Mouse (Mus musculus): ENCODE data around the gene Eml5. TPM values are rescaled to one million over a fixed set of nuclear protein-coding genes. Genes with fewer than 3 reads are reported as not detected.

The Eml5 gene
- polyA plus RNA-seq, 1 experiment from 2014 or later: 19.4 TPM

DNA sequence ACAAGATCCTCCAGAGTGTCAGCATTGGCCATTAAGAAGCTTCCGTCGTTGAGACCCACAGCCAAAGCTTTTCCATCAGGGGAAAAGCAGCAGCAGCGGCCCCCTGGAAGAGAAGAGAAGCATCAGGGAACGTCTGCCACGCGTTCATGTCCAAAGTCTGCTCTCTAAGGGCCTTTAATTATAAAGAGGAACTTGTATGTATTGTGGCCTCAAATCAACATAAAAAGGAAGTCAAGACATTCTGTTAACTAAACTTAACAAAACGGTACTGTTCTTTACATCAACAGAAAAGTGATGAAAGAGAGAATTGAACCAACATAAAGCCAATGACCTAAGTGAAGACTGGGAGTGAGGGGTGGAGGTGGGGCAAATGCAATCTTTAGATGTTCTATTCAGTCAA lies 70.2 kb downstream of the Eml5 start:
- peaks cover 83% of the 10 kb centered on the region for H3K36me3 ChIP-seq
- DNase-seq (ENCODE audit: low spot score): no peak

DNA sequence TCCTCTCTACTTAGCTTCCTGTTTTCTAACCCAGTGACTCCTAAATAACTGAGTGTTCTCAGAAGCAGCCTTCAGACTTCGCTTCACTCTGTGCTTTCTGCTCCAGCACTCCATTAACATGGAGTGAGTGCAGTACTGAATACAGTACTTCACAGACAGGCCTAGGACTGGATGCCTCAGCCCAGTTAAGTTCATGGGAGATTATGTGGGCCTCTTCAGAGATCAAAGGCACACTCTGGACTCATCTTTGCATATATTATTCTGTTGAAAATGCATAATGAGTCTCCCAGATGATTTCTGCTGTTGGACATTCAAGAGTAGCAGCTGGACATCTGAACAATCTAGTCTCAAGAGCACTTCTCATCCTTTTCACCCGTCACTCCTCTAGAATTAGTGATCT lies 80.5 kb downstream of the Eml5 start:
- peaks cover 5% of the 10 kb centered on the region; the same call in 1 of the 2 replicates for H3K4me1 ChIP-seq
- peak overlapping the region; percentile 46; the same call in 1 of the 2 replicates for H3K27ac ChIP-seq (replicated peaks)
- no peaks in the 10 kb centered on the region for H3K9me3 ChIP-seq (replicated peaks)
- H3K36me3 ChIP-seq: peaks cover 64% of the 10 kb centered on the region
- no peaks in the 10 kb centered on the region for H3K27me3 ChIP-seq (ENCODE audit: low read depth, poor library complexity, severe bottlenecking)
- WGBS: 71% methylated on average over 2 of the region's 2 CpGs
- no peak overlapping the region for H3K4me3 ChIP-seq
- no peak for DNase-seq (ENCODE audit: low spot score)

More for the DNA sequence above, 70.2 kb downstream of the Eml5 start:
- 93% methylated on average over 7 of the region's 7 CpGs for WGBS
- no peak overlapping the region for H3K27ac ChIP-seq (replicated peaks)
- H3K9me3 ChIP-seq (replicated peaks): no peaks in the 10 kb centered on the region
- H3K4me1 ChIP-seq: no peaks in the 10 kb centered on the region
- no peaks in the 10 kb centered on the region for H3K27me3 ChIP-seq (ENCODE audit: low read depth, poor library complexity, severe bottlenecking)
- no peak overlapping the region for H3K4me3 ChIP-seq

DNA sequence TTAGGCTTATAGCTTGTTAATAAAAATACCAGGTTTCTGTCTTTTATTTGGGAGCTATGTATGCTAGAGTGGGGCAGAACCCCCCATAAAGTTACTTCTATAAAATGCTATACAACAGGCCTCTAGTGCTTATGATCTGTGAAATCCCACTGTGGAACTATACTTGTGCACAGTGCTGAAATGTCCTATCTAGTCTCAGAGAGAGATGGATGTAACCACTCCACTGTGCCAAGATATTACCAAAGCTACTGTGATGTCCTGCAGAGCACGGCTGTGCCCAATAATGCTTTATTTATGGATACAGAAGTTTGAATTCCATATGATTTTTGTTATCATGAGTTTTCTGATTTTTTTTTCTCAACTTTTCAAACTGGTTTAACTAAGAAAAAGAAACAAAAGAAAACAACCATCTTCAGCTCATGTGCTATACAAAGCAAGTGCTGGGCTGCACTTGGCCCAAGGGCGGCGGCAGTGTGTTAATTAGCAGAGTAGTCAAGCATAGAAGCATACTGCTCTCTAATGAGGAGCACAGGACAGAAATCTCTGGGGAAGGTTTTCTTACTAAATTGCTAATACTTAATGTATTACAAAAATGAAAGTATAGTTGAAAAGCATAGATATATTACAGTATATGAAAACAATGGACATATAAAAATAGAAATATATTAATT lies 97.1 kb downstream of the Eml5 start:
- WGBS: 91% methylated on average over 3 of the region's 3 CpGs
- no peak overlapping the region for H3K4me3 ChIP-seq
- H3K36me3 ChIP-seq: peaks cover 75% of the 10 kb centered on the region
- H3K9me3 ChIP-seq (replicated peaks): no peaks in the 10 kb centered on the region
- no peaks in the 10 kb centered on the region for H3K27me3 ChIP-seq (ENCODE audit: low read depth, poor library complexity, severe bottlenecking)
- no peaks in the 10 kb centered on the region for H3K4me1 ChIP-seq
- no peak overlapping the region for H3K27ac ChIP-seq (replicated peaks)
- DNase-seq (ENCODE audit: low spot score): no peak

DNA sequence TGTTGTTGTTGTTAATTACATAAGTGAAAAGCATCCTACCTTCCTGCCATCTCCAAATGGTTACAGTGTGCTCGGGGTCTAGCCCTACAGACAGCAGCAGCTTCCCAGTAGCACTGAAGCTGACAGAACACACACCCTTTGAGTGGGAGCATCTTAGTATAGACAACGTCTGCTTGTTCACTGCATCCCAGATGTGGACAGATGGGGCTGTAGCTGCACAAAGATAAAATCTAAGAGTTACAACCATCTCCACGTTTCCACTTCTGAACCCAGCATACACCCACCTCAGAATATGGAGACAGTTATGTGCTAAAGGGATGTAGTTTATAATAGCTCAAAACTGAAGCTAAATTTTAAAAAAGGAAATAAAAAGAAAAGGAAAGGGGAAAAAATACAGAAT lies 99.0 kb downstream of the Eml5 start:
- H3K36me3 ChIP-seq: peaks cover 79% of the 10 kb centered on the region
- H3K27ac ChIP-seq (replicated peaks): no peak overlapping the region
- no peak for DNase-seq (ENCODE audit: low spot score)
- WGBS: 87% methylated on average over 3 of the region's 3 CpGs
- H3K9me3 ChIP-seq (replicated peaks): no peaks in the 10 kb centered on the region
- no peaks in the 10 kb centered on the region for H3K4me1 ChIP-seq
- no peaks in the 10 kb centered on the region for H3K27me3 ChIP-seq (ENCODE audit: low read depth, poor library complexity, severe bottlenecking)
- H3K4me3 ChIP-seq: no peak overlapping the region

DNA sequence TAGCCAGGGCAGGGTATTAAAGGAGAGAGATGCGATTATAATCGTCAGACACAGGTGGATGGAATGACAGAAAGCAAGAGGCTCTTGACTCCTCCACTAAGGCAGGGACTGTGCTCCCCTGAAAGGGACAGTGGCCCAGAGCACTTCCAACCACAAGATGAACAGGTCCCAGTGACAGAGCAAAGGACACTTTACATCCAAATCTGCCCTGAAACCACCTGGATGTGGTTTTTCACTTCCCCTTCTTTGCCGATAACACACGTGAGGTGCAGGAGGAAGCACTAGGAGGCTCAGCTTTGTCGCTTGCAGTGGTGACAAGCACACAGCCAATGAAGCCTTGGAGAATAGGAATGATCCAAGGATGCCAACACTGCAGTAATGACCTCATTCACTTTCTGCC lies 101.0 kb downstream of the Eml5 start:
- Histone ChIP-seq H3K9me3 (replicated peaks) (no peaks in the 10 kb centered on the region), H3K27ac (replicated peaks) (no peak overlapping the region), H3K27me3 (ENCODE audit: low read depth, poor library complexity, severe bottlenecking) (no peaks in the 10 kb centered on the region), H3K4me3 (no peak overlapping the region), H3K4me1 (no peaks in the 10 kb centered on the region), H3K36me3 (peaks cover 86% of the 10 kb centered on the region)
- WGBS: 87% methylated on average over 5 of the region's 5 CpGs
- DNase-seq (ENCODE audit: low spot score): no peak

DNA sequence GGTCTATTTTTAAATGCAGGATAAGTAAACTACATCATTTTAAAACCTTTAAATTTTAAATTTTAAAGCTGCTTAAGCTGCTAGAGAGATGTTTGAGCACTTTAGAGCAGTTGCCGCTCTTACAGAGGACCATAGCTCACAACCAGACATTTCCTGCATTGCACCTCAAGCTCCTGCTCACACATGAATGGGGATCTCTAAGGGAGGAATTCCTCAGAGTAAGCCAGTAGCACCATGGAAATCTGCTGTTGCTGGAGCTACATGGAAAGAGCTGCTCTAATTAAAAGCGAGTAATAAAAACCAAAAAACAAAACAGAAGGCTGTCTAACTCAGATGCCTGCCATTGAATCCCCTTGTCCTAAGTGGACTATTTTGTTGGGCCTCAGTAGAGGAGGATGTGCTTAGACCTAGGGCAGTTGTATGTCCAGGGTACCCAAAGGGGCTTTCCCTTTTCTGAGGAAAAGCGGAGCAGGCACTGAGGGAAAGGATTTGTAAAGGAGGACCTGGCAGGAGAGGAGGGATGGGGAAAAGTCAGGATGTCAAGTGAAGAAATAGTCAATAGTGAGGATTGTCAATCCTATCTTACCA lies 105.5 kb downstream of the Eml5 start:
- no peaks in the 10 kb centered on the region for H3K9me3 ChIP-seq (replicated peaks)
- H3K4me1 ChIP-seq: no peaks in the 10 kb centered on the region
- no peak overlapping the region for H3K4me3 ChIP-seq
- 93% methylated on average over 3 of the region's 3 CpGs for whole genome bisulfite sequencing
- H3K27ac ChIP-seq (replicated peaks): no peak overlapping the region
- no peaks in the 10 kb centered on the region for H3K27me3 ChIP-seq (ENCODE audit: low read depth, poor library complexity, severe bottlenecking)
- H3K36me3 ChIP-seq: peaks cover 98% of the 10 kb centered on the region
- DNase-seq (ENCODE audit: low spot score): no peak

DNA sequence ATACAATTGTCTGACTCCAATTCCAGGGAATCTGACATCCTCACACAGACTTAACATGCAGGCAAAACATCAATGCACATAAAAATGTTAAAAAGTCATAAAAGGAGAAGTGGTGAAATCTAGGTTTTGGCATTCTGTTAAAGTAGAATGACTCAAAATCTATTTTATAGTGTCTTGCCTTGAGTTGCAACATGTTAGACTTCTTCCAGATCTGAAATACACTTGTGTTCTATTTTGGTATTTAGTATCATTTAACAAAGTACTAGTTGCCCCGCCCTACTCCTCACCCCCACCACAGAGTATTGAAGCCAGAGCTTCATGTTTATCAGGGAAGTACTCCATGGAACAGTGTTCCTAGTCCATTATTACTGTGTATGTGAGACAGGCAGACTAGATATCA lies 117.0 kb downstream of the Eml5 start:
- Histone ChIP-seq H3K4me1 (no peaks in the 10 kb centered on the region), H3K9me3 (replicated peaks) (no peaks in the 10 kb centered on the region), H3K4me3 (no peak overlapping the region), H3K27me3 (ENCODE audit: low read depth, poor library complexity, severe bottlenecking) (no peaks in the 10 kb centered on the region), H3K27ac (replicated peaks) (no peak overlapping the region), H3K36me3 (peaks cover 98% of the 10 kb centered on the region)
- no peak for DNase-seq (ENCODE audit: low spot score)
- WGBS: 89% methylated on average over 1 of the region's 1 CpGs

DNA sequence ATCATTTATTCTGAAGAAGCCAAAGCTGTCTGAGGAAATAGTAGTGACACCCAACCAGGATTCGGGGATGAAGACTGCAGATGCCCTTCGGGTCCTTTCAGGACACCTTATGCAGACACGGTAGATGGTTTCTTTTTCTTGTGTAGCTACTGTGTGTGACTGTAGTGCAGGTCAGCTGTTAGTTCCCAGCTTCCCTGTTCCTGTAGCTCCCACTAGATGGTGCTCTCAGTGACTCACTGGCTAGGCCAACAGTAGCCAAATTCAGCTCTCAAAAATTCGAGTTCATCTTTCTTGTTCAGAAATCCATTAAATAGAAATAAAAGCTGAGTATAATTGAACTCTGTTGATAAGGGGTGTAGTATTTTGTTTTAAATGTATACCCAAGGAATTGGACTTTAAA lies 122.1 kb downstream of the Eml5 start:
- no peak overlapping the region for H3K4me3 ChIP-seq
- H3K27ac ChIP-seq (replicated peaks): no peak overlapping the region
- no peaks in the 10 kb centered on the region for H3K27me3 ChIP-seq (ENCODE audit: low read depth, poor library complexity, severe bottlenecking)
- no peaks in the 10 kb centered on the region for H3K4me1 ChIP-seq
- H3K36me3 ChIP-seq: peaks cover 99% of the 10 kb centered on the region
- no peaks in the 10 kb centered on the region for H3K9me3 ChIP-seq (replicated peaks)
- WGBS: 84% methylated on average over 4 of the region's 4 CpGs
- DNase-seq (ENCODE audit: low spot score): no peak

DNA sequence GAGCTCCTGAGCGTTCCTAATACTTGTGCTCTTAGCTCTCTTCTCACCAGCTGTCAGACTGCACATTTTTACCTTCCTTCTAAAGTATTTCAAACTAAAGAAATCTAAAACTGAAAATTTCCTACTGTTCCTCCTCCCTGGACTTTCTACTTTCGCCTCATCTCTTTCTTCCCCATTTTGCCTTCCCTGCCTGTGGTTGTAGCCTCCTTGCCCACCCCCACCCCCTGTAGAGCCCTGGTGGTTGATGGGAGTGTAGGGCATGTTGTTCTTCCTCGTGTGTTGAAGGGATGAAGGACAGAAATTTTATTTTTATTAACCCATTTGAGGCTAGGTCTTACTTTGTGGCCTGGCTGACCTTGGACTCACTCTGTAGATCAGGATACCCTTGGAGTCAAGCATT lies 123.8 kb downstream of the Eml5 start:
- no peak for DNase-seq (ENCODE audit: low spot score)
- no peaks in the 10 kb centered on the region for H3K4me1 ChIP-seq
- H3K36me3 ChIP-seq: peaks cover 99% of the 10 kb centered on the region
- no peaks in the 10 kb centered on the region for H3K27me3 ChIP-seq (ENCODE audit: low read depth, poor library complexity, severe bottlenecking)
- no peak overlapping the region for H3K27ac ChIP-seq (replicated peaks)
- H3K9me3 ChIP-seq (replicated peaks): no peaks in the 10 kb centered on the region
- WGBS: 90% methylated on average over 3 of the region's 3 CpGs
- no peak overlapping the region for H3K4me3 ChIP-seq

DNA sequence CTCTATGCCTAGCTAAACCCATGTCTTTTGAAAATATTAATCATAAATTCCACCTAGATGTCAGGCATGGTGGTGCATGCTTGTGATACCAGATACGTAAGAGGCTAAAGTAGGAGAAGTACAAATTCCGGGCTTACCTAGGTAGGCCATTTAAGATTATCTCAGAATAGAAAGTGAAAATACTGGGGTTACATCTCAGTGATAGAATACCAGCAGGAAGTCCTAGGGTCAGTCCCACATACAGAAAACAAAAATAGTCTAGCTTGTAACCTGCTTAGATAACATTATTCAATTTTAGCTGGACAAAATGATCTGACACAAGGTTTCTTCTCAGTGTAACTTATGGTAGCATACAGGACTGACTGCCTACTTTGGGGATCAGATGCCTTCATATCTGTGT lies 135.0 kb downstream of the Eml5 start:
- Histone ChIP-seq H3K36me3 (peaks cover 98% of the 10 kb centered on the region), H3K9me3 (replicated peaks) (no peaks in the 10 kb centered on the region)
- whole genome bisulfite sequencing: 94% methylated on average over 2 of the region's 2 CpGs

DNA sequence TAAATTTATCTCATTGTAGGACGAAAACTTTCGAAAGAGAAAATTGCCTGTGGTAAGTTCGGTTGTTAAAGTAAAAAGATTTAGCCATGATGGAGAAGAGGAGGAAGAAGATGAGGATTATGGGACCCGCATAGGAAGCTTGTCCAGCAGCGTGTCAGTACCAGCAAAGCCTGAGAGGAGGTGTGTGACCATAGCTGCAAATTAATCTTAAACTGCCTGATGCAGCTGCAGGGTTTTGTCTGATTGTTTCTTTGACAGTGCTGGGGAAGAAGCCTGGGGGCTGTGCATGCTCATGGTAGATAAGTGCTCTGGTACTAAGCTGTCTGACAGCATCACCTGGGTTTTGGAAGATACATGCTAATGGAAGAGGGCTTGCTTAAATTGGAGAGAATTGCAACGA lies 141.6 kb downstream of the Eml5 start:
- no peaks in the 10 kb centered on the region for H3K9me3 ChIP-seq (replicated peaks)
- DNase-seq (ENCODE audit: low spot score): no peak
- no peak overlapping the region for H3K27ac ChIP-seq (replicated peaks)
- no peaks in the 10 kb centered on the region for H3K4me1 ChIP-seq
- WGBS: 93% methylated on average over 6 of the region's 6 CpGs
- H3K27me3 ChIP-seq (ENCODE audit: low read depth, poor library complexity, severe bottlenecking): no peaks in the 10 kb centered on the region
- H3K4me3 ChIP-seq: no peak overlapping the region
- H3K36me3 ChIP-seq: peaks cover 96% of the 10 kb centered on the region

More for the DNA sequence above, 135.0 kb downstream of the Eml5 start:
- Histone ChIP-seq H3K4me1 (no peaks in the 10 kb centered on the region), H3K27ac (replicated peaks) (no peak overlapping the region), H3K4me3 (no peak overlapping the region), H3K27me3 (ENCODE audit: low read depth, poor library complexity, severe bottlenecking) (no peaks in the 10 kb centered on the region)
- DNase-seq (ENCODE audit: low spot score): no peak

DNA sequence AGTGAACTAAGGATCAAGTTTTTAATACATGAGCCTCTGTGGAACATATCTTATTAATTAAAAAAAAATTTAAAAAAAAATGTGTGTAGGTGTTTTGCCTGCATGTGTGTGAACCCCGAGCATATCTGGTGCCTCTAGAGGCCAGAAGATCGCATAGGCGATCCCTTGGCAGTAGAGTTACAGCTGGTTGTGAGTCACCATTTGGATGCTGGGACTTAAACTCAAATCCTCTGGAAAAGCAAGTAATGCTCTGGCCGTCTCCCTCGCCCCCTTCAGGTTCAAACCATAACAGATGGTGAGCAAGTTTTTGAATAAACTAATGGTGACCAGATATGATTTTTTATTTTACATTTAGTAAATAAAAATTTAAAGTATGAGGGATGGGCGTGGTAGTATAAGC lies 143.6 kb downstream of the Eml5 start:
- Histone ChIP-seq H3K4me3 (no peak overlapping the region), H3K27me3 (ENCODE audit: low read depth, poor library complexity, severe bottlenecking) (no peaks in the 10 kb centered on the region), H3K9me3 (replicated peaks) (no peaks in the 10 kb centered on the region), H3K36me3 (peaks cover 96% of the 10 kb centered on the region), H3K4me1 (no peaks in the 10 kb centered on the region), H3K27ac (replicated peaks) (no peak overlapping the region)
- WGBS: 94% methylated on average over 6 of the region's 6 CpGs
- DNase-seq (ENCODE audit: low spot score): no peak

DNA sequence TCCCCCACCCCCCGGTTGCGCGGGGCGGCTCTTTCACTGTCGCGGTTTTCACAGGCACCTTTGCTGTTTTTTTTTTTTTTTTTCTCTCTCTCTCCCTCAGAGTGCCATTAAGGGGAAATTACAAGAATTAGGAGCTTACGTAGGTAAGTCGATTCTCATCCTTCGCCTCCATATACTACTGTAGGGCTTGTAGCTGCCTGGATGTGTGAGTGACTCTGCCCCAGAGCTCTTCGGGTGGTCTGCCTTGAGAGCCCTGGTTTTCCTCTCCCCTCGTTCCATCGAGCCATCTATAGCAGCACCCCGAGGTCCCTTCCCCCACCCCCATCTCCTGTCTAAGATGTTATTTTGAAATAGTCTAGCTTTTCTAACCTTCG lies 153.9 kb downstream of the Eml5 start:
- no peak for DNase-seq (ENCODE audit: low spot score)
- Histone ChIP-seq H3K27me3 (ENCODE audit: low read depth, poor library complexity, severe bottlenecking) (no peaks in the 10 kb centered on the region), H3K36me3 (peaks cover 17% of the 10 kb centered on the region), H3K27ac (replicated peaks) (peak overlapping the region; percentile 97), H3K4me3 (peak overlapping the region; percentile 85), H3K4me1 (peaks cover 18% of the 10 kb centered on the region), H3K9me3 (replicated peaks) (no peaks in the 10 kb centered on the region)
- WGBS: 1% methylated on average over 14 of the region's 14 CpGs

Measured in midbrain, embryonic 10.5 days (tissue).